Mouse (Mus musculus): ENCODE measurements at regions not wholly inside any gene's neighbourhood (a gene's known extent, or its start where the extent isn't known, plus 50 kb on each side); places are given as distances from the start of the nearest gene placed in this dataset.

DNA sequence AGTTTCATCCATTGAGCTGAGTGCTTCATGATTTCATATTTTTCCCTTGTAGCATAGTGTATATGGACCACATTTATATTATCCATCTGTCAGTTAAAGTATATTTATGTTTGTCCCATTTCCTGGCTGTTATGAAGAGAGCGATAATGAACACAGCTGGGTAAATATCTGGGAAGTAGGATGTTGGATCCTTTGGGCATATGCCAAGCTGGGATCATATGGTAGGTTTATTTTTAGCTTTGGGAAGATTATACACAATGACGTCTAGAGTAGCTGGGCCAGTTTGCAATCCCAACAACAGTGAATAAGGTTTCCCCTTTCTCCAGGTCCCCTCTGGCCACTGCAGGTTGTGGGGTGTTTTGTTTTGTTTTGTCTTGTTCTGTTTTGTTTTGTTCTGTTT, 164.5 kb downstream of the Gm765 start:
- DNase-seq = no peak

DNA sequence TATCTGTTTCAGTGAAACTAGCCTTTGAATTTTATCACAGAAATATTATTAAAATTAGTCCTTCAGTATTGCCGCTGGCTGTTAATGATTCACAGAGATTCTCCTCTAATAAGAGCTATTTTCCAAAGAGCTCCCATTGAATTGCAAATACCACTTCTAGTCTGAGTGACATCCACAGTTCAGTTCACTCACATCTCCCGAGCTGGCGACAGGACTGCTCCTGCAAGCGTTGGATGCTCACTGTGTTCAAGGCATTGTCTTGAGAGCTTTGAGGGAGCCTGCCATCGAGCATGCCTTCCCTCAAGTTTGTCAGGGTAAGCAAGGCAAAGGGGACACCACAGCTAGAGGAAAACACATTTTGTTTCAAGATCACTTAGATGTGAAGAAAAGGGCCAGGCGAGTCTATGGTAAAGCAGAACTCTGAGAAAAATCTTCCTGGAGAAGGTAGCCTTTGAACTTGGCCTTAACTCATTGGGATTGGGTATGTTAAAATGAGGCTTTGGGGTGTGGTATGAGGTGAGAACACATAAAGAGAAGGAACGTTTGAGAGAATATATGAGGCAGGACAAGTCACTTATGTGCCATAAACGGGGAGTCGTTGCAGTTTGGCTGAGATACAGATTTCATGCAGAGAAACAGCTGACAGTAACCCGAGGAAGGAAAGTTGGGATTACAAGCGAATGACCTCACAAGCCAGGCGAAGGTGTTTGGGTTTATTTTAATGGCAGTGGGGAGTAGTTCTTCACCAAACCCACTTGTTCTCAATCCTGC, 193.3 kb downstream of the Gm765 start:
- no peak for DNase-seq

DNA sequence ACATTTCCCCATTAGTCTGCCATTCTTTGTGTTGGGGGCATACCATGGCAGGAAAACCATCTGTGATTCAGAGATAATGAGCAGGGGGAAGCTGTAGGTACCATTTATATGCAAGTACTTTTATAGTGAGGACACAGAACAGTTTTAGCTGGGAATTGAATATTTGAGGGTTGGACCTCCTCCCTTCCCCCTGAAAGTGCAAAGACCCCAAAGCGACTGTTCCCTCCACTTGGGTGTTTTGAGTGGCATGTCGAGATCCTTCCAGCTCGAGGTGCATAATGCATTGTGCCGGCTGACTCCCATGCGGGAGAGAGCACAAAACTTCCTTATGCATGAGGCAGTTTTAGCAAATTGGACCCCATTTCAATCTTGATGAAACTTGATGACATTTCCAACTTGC, 194.7 kb downstream of the Gm765 start:
- DNase-seq = no peak

DNA sequence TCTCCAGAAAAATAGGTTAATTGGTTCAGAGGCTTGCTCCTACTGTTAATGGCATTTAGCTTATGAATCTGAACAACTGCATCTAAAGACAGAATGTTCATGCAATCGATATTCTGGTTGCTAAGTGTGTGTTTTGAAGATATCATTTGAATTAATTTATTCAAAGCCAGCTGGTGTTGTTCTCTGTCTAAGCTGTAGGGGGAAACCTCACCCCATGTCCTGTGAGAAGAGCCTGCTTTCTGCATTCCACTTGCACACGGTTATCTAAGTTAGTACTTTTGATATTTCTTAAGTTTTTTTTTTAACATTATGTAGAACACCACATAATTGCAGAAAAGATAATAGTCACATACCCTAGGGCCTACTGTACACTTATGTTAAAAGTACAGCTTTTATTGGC, 209.6 kb downstream of the Gm765 start:
- DNase-seq = no peak

DNA sequence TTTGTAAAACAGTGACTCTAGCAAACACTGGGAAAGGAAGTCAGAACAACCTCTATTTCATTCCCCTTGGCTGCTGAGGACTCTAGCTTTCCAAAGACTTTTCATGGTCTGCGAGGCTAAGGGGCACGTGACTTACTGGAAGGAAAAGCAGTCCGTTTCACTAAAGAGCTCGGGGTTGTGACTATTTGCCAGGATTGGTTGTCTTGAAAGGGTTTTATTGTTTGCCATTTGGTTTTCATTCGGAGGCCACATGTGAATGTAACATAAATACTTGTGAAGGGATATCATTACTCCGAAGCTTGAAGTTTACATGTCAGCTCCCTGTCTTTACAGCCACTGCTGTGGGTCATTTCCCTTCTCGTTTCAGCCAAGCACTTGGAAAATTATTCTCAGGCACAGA, 217.1 kb downstream of the Gm765 start:
- no peak for DNase-seq

DNA sequence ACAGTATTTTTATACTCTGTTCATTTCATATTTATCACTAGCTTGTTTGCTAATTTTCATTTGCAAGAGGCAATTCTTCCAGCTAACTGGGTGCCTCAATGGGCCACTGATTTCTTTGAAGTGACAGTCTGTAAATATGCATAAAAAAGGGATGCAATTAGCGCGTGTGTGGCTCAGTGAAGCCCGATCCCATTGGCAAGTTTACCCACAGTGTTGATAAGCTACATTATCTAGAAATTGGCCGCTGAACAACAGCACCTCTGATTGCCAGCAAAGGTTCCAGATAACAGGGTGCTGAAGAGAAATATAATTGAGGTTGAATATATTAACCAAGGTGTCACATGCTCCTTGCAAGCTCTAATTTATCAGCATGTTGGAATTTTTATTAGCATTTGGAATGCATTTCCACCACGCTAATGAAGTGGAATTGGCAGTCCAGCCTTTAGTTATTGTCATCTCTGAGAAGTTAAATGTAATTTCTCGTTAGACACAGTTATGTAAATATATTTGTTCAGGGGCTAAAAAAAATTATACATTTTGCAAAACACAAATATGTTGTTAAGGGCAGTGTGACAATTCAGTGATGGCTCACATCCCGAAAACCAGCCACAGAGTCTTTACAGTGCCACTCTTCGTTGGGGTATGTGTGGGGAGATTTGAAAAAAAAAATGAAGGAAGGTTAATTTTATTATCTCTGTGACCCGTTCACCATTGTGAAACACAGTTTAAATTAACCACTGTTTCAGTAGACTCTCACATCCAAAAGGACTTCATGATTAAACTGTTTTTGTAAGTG, 224.0 kb downstream of the Gm765 start:
- DNase-seq = no peak

DNA sequence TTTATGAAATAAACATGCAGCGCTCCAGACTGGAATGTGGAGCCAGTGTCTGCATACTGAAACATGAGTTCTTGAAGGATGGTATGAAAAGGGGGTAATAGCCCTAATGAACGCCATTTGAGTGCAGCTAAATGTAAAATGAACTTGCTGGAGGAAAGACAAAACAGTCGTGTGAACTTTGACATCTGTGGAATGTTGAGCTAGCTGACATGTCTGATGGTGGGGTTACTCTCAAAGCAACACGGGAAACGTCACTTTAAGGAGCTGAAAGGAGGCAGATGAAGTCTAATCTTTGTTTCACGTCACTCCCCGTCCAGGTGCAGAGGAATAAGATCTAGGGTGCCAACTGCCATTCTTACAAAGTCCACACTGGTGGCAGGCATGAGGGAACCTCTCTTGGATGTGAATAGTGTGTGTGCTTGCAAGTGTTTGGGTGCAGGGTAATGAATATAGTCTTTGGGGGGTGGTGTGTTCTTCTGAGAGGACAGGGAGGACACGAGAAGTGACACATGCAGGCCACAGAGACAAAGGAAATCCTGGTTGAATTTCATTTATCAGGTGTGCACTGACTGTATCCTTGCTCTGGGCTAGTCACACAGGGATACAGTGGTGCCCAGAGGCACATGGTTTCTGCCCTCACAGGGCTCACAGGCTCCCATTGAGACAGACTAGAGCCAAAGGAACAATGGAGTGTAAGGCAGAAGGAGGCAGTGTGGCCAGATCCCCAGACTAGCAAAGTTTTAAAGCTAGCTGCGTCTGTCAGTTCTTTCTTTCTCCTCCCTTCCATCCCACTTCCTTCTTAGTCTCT, 228.0 kb downstream of the Gm765 start:
- DNase-seq = peak; percentile 6

DNA sequence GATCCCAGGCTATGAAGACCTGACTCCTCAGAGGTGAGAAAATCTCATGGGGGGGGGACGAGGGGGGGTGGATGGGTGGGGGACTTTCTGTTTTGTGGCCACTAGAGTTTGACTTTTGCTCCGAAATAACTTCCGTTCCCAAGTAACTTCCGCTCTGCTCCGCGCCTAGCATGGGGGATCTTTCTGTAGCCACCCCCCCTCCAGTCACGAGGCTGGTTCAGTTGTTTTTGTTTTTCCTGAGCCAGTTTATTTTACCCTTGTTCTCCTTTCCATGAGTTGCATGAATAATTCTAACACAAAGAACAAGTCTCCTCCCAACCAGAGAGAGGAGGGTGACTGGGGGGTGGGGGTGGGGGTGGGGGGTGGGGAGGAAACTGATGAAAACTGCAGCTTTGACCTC, 228.8 kb downstream of the Gm765 start:
- DNase-seq = peak; percentile 14

DNA sequence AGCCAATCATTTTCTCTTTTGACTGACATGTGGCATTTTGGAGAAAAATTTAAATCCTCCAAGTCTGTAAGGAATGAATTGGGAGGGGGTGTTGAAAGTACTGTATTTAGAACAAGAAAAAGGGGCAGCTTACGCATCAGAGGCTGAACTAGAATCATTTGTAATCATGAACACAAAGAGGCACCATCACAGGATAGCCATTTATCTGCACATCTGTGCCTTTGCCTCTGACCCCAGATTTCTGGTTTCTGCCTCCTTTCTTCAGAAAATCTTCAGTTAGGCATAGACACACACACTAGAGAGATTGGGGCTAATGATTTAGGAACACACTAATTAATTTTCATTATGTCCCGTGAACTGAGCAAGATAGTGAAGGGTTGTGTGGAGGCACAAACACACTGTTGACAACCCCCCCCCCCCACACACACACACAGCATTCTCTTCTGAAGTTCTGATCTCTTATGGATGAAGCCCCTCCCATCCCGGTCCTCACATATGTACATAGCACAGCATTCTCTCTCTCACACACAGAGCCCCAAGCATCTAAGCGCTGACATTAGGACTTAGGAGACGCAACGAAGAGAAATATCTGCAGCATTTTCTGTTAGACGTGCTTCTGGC, 229.9 kb downstream of the Gm765 start:
- no peak for DNase-seq

DNA sequence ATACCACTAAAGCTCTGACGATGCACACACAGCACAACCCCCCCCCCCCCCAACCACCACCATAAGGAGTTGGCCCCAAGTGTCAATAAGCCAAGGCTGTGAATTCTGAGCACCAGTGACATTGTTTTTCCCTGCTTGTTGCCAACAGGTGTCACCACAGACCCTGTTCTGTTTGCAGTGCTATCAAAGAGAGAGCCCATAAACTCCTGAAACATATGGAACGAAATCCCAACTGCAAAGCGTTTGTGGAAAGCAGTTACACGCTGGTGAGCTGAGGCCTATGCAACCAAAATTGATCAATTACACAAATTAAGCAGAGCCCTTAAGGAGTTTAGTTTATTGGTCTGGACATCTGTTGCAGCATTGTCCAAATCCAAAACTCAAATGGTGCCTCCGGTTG, 235.4 kb downstream of the Gm765 start:
- no peak for DNase-seq

DNA sequence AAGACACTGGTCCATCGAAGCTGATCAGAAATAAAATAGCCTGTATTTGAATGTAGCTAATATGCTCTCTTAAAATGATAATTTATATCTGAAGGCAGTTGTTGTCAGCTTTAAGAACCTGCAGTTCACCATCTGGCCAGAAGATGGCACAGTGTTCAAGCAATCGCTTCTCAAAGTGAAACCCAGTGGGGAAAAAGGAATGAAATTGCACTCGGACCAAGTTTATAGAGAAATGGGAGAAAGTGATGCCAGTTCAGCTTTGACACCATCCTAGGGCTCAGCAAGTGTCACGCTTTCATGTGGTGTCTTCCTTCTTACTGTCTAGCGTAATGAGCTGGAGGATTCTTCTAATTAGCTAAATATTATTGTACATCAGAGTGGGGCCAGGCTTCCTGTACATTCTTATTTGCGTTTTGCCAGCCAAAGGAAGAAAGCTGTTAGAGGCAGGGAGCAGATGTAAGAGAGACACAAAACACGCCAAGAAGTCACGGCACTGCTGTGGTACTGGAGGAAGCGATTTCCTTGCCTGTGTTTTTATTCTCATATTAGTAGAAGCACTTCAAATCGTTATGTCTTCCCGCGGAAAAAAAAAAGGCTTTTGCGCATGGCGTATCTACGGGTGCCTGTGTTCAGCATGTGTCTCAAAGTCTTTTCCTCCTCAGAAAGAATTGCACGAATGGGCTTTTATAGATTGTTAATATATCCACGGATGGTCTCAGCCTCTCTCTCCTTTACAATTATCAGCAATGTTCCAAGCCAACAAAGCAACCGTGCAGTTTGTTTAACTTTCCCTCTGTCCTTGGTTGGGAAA, 237.1 kb downstream of the Gm765 start:
- peak; percentile 85 for DNase-seq

DNA sequence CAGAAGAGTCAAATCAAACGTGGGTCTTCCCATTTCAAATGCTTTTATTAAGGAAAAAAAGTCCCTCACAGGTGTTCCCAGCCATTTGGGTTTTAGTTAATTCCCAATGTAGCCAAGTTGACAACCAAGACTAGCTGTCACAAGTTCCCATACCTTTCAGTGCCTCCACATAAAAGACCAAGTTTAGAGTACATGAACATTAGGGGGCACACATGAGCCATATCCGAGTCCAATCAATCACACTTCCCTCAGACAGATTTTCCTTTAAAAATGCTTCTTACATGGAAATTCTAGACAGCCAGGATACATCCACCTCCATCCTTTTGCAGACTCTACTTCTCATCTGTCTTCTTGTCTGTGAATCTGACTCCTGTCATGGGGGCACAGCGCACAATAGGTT, 238.1 kb downstream of the Gm765 start:
- DNase-seq = no peak

DNA sequence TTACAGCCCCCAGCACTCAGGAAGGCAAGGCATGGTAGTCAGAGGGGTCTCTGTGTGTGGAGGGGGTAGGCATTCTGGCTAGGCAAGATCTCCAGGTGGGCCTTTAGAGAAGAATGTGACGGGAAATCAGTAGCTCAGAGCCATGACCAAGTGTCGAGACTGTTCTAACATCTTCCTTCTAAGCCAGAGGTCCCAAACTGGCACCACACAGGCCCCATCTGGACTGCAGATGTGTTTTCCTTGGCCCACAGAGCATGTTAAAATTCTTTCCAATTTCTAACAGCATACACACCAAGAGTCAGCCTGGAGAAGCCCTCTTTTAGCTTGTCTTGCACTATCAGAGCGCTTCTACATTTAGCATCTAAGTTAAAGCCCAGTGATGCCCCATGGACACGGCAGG, 241.5 kb downstream of the Gm765 start:
- DNase-seq = no peak

DNA sequence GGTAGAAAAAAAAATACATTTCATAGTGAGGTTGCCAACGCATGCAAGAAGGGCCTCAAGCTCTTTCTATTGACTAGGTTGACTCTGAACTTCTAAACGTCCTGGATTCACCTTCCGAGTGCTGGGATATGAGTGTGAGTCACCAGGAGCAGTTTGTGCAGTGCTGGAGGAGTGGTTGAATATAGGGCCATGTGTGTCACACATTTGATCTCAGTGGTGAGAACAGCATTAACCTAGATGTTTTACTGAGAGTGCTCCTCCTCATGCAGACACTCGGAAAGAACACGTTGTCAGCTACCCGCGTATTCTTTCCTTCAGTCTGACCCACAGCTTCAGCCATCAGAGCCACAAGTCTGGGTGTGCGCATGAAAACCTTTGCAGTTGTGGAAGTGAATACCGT, 243.4 kb downstream of the Gm765 start:
- DNase-seq = no peak

DNA sequence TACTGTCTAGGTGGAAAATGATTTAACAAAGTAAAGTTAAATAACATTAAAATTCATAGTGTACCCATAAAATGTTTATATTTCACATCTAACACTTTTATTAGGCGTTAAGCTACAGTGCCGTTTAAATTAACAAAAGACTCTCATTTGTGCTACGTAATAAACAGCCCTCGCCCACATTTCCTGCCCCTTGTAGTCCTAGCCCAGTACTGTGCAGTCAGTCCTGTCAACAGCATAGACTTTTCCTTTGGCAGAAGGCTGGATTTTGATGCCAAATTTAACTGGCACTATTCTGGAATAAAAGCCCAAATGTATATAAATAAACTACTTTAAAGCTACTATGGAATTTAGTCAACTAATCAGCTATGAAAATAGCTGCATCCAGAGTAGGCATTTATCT, 247.3 kb downstream of the Gm765 start:
- no peak for DNase-seq

DNA sequence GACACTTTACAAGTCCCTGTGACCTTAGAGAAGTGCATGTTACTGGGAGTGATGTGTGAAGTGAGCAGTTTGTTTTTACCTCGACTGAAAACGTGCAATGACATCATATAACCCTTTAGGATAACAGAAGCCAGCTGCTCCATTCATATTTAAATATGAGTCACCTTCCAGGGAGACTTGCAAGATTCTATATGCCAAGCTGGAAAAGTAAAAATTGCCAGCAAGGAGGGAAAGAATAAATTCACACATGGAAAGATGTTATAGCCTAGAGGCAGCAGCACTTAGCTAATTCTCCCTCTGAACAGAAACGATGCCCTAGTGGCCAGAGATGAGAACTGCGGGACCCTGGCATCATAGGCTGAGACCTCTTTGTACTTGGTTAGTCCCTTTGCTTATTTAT, 253.4 kb downstream of the Gm765 start:
- no peak for DNase-seq

DNA sequence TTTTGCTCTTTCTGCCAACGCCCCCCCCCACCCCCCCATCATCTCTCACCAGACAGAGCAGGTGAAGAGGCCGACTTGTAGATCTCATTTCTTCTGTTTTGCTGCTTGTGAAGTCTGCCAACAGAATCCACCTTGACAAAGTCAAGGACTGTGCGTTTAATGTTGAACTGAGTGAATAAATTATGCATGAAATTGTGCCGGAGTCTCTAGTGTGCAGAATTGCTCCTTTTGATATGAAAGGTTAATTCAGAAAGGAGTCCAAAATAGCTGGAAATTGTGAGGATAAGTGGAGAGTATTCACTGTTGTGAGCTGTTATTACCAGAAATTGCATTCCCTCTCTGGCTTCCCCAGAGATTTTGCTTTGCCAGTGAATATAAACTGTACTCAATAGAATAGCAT, 262.5 kb downstream of the Gm765 start:
- DNase-seq = no peak

Data from kidney, adult 18-20 months (tissue).